Mouse (Mus musculus) bone marrow, adult 2 months (tissue): ENCODE measurements around the gene Ccni.

ENCODE experiments used
- CTCF ChIP-seq: fragments of 200-500 bp; IDR thresholded peaks from 2 replicates; pipeline ENCODE4 v1.5.1; 2011; ENCODE audit warnings: low read length, control low read depth; ENCODE audit not compliant: control insufficient read depth, insufficient read depth
- POLR2A ChIP-seq: fragments of 200-500 bp; IDR thresholded peaks from 2 replicates; pipeline ENCODE4 v1.6.1; 2011; ENCODE audit warnings: low read depth, mild to moderate bottlenecking, control low read depth, low read length, borderline replicate concordance; ENCODE audit not compliant: control insufficient read depth

GRCm38 (mm10) chr5:93198232-93198631, 8.1 kb downstream of the Ccni start:
- TF ChIP-seq POLR2A (no peak), CTCF (no peak)
